Mouse (Mus musculus): ENCODE measurements around the gene Cdc42bpg. TPM values are rescaled to one million over a fixed set of nuclear protein-coding genes. Genes with fewer than 3 reads are reported as not detected.

Cdc42bpg gene
- 0.65 and 0.95 TPM in 2 replicates for polyA plus RNA-seq (2016; fragmentation: Nextera tagmentation; extraction: Ambion mirVana)

DNA sequence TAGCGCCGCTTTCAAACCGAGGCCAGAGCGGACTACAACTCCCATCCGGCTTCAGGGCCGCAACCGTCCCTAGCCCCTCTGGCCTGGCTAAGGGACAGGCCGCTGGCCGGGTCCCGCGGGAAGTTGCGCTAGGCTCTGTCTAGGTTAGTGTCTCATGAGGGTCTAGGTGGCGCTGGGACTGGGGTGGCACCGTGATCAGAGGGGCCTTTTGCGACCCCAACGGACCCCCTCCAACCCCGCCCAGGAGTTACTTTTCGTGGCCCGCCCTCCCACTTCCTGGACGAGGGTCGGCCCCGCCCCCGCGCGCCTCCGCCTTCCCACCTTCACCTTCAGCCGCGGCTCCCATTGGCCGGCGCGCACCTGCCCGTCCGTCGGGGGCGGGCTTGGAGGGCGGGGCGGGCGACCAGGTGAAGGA lies at the start of gene Cdc42bpg:
Gene Cdc42bpg, plus strand, starts transcription at position 320 of the 415 bp plus-strand sequence.
- WGBS, result 1% methylated on average over 29 of the region's 38 CpGs
- peak; percentile 65 for ATAC-seq (ENCODE audit: insufficient number of reproducible peaks, insufficient read depth, low FRiP score, low TSS enrichment)
- peak within 1 kb of the TSS; percentile 63 for H3K27ac ChIP-seq

GRCm38 (mm10) chr19:6260428-6260827 lies 45.8 kb upstream of the Cdc42bpg start:
- H3K36me3 ChIP-seq, result peaks cover 69% of the 10 kb centered on the region
- no peaks in the 10 kb centered on the region for H3K27me3 ChIP-seq
- no peak overlapping the region for H3K27ac ChIP-seq

More for the DNA sequence above, at the start of gene Cdc42bpg:
- H3K27me3 ChIP-seq, result no peaks in the 10 kb centered on the region
- H3K4me2 ChIP-seq (replicated peaks), result peak within 1 kb of the TSS; percentile 78
- H3K4me1 ChIP-seq, result peaks cover 20% of the 10 kb centered on the region
- peaks cover 12% of the 10 kb centered on the region; the same call in 1 of the 2 replicates for H3K36me3 ChIP-seq
- H3K9ac ChIP-seq, result peak within 1 kb of the TSS; percentile 67
- H3K9me3 ChIP-seq, result no peaks in the 10 kb centered on the region
- H3K4me3 ChIP-seq, result peak within 1 kb of the TSS; percentile 75

GRCm38 (mm10) chr19:6260946-6261345 lies 45.3 kb upstream of the Cdc42bpg start:
- no peaks in the 10 kb centered on the region for H3K27me3 ChIP-seq
- no peak for ATAC-seq (ENCODE audit: insufficient number of reproducible peaks, insufficient read depth, low FRiP score, low TSS enrichment)
- H3K36me3 ChIP-seq, result peaks cover 64% of the 10 kb centered on the region
- no peak overlapping the region for H3K4me2 ChIP-seq (replicated peaks)
- WGBS, result 74% methylated on average over 4 of the region's 4 CpGs
- H3K9me3 ChIP-seq, result no peaks in the 10 kb centered on the region; the same call in 1 of the 2 replicates
- H3K9ac ChIP-seq, result no peak overlapping the region
- no peak overlapping the region for H3K27ac ChIP-seq
- no peaks in the 10 kb centered on the region for H3K4me1 ChIP-seq
- no peak overlapping the region for H3K4me3 ChIP-seq

More at GRCm38 (mm10) chr19:6260428-6260827, 45.8 kb upstream of the Cdc42bpg start:
- no peak overlapping the region for H3K4me3 ChIP-seq
- H3K4me1 ChIP-seq, result no peaks in the 10 kb centered on the region
- 58% methylated on average over 2 of the region's 2 CpGs for WGBS
- no peak overlapping the region for H3K9ac ChIP-seq
- H3K4me2 ChIP-seq (replicated peaks), result no peak overlapping the region
- no peaks in the 10 kb centered on the region; the same call in 1 of the 2 replicates for H3K9me3 ChIP-seq
- no peak for ATAC-seq (ENCODE audit: insufficient number of reproducible peaks, insufficient read depth, low FRiP score, low TSS enrichment)

DNA sequence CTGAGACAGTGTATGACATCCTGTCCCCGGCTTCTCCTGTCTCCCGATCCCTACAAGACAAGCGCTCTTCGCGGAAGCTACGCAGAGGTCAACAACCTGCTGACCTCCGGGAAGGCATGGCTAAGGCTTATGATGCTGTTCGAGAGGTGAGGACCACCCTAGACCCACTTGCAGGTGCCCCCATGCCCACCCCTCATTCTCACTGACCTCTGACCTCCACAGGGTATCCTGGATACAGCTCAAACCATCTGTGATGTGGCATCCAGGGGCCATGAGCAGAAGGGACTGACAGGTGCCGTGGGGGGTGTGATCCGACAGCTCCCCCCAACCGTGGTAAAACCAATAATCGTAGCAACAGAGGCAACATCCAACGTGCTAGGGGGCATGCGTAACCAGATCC lies 44.9 kb upstream of the Cdc42bpg start:
- Histone ChIP-seq H3K9ac (no peak overlapping the region), H3K27ac (no peak overlapping the region), H3K4me2 (replicated peaks) (no peak overlapping the region), H3K4me1 (no peaks in the 10 kb centered on the region), H3K9me3 (no peaks in the 10 kb centered on the region; the same call in 1 of the 2 replicates), H3K36me3 (peaks cover 59% of the 10 kb centered on the region), H3K27me3 (no peaks in the 10 kb centered on the region), H3K4me3 (no peak overlapping the region)
- ATAC-seq (ENCODE audit: insufficient number of reproducible peaks, insufficient read depth, low FRiP score, low TSS enrichment), result no peak
- 88% methylated on average over 14 of the region's 14 CpGs for WGBS

DNA sequence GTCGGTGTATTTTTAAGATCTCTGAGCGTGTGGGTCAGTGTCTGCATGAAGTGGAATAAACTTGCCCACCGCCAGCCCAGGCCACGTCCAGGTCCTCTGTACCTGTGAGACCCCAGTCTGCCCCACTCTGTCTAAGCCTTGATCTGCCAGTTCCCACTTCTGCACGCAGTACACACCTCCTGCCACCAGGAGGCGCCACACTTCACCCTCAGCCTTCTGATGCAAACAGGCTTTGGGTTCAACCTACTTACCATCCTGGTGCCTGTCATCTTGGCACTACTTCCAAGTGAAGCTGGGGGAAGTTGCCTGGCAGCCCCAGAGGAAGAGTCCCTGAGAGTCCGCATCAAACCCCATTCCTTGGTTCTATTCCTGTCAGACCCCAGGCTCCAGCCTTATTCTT lies 44.0 kb upstream of the Cdc42bpg start:
- no peaks in the 10 kb centered on the region for H3K4me1 ChIP-seq
- no peak overlapping the region for H3K4me3 ChIP-seq
- WGBS, result 56% methylated on average over 7 of the region's 7 CpGs
- no peak overlapping the region for H3K9ac ChIP-seq
- no peaks in the 10 kb centered on the region for H3K27me3 ChIP-seq
- ATAC-seq (ENCODE audit: insufficient number of reproducible peaks, insufficient read depth, low FRiP score, low TSS enrichment), result no peak
- no peak overlapping the region for H3K27ac ChIP-seq
- H3K36me3 ChIP-seq, result peaks cover 51% of the 10 kb centered on the region
- no peaks in the 10 kb centered on the region; the same call in 1 of the 2 replicates for H3K9me3 ChIP-seq
- H3K4me2 ChIP-seq (replicated peaks), result no peak overlapping the region

DNA sequence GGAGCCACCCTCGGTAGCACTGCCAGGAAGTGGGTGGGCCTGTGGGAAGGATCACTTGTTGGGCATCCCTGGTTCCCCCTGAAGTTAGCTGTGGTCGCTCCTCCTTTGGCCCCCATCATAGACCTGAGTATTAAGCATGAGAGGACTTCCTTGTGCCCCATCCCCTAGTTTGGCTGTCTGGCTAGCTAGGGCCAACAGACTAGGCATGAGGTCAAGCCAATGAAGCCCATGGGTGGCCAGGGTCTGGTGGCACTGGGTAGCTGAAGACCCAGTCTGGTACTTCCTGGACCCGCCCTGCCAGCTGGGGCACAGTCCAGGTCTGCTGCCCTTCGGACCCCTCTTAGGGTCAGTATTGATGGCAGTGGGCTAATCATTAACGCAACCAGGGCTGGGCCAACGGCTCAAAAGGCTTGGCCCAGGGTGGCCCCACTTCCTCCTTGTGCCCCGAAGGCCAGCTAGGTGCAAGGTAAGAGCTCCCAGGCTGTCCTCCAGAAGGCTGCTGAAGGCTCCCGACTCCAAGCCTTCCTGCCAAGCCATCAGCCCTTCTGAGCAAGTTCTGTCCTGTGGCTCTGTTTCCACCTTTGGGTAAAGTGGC lies 43.3 kb upstream of the Cdc42bpg start:
- no peak overlapping the region for H3K27ac ChIP-seq
- no peaks in the 10 kb centered on the region for H3K4me1 ChIP-seq
- H3K4me2 ChIP-seq (replicated peaks), result no peak overlapping the region
- H3K9ac ChIP-seq, result no peak overlapping the region
- H3K4me3 ChIP-seq, result no peak overlapping the region
- no peak for ATAC-seq (ENCODE audit: insufficient number of reproducible peaks, insufficient read depth, low FRiP score, low TSS enrichment)
- WGBS, result 86% methylated on average over 8 of the region's 8 CpGs
- H3K36me3 ChIP-seq, result peaks cover 44% of the 10 kb centered on the region
- no peaks in the 10 kb centered on the region; the same call in 1 of the 2 replicates for H3K9me3 ChIP-seq
- no peaks in the 10 kb centered on the region for H3K27me3 ChIP-seq

GRCm38 (mm10) chr19:6264200-6264599 lies 42.1 kb upstream of the Cdc42bpg start:
- peaks cover 31% of the 10 kb centered on the region for H3K36me3 ChIP-seq
- H3K4me3 ChIP-seq, result no peak overlapping the region
- no peak for ATAC-seq (ENCODE audit: insufficient number of reproducible peaks, insufficient read depth, low FRiP score, low TSS enrichment)
- H3K9me3 ChIP-seq, result no peaks in the 10 kb centered on the region; the same call in 1 of the 2 replicates
- H3K27me3 ChIP-seq, result no peaks in the 10 kb centered on the region
- 74% methylated on average over 9 of the region's 9 CpGs for WGBS
- H3K4me1 ChIP-seq, result no peaks in the 10 kb centered on the region
- no peak overlapping the region for H3K4me2 ChIP-seq (replicated peaks)
- H3K9ac ChIP-seq, result no peak overlapping the region
- no peak overlapping the region for H3K27ac ChIP-seq

DNA sequence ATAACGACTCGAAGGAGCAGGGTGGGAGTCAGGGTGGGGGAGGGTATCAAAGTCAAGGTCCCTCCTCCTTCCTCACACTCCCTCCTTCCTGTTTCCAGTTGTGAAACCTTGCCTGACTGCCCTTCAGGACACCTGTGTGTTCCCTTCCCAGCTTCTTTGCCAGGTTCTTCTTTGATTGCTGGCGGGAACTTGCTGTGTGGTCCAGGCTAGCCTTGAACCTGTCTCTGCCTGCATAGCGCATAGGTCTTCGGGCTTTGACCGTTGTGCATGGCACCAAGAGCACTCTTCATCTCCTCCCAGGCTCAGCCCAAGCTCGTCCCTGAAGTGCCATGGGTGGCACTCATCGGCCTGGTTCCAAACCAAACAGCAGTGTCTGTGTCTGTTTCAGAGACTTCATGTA lies 41.3 kb upstream of the Cdc42bpg start:
- peaks cover 26% of the 10 kb centered on the region for H3K36me3 ChIP-seq

GRCm38 (mm10) chr19:6265727-6266182 lies 40.5 kb upstream of the Cdc42bpg start:
- 62% methylated on average over 6 of the region's 6 CpGs for WGBS
- Histone ChIP-seq H3K27ac (no peak overlapping the region), H3K4me2 (replicated peaks) (no peak overlapping the region), H3K4me3 (no peak overlapping the region), H3K4me1 (no peaks in the 10 kb centered on the region), H3K27me3 (no peaks in the 10 kb centered on the region), H3K9me3 (no peaks in the 10 kb centered on the region; the same call in 1 of the 2 replicates), H3K9ac (no peak overlapping the region), H3K36me3 (peaks cover 18% of the 10 kb centered on the region)
- ATAC-seq (ENCODE audit: insufficient number of reproducible peaks, insufficient read depth, low FRiP score, low TSS enrichment), result no peak

More for the DNA sequence above, 41.3 kb upstream of the Cdc42bpg start:
- Histone ChIP-seq H3K27ac (no peak overlapping the region), H3K9ac (0 out of 2 replicates have a peak overlapping the region, but pooled peaks have one; percentile 21), H3K9me3 (no peaks in the 10 kb centered on the region; the same call in 1 of the 2 replicates), H3K4me3 (no peak overlapping the region), H3K4me2 (replicated peaks) (no peak overlapping the region), H3K27me3 (no peaks in the 10 kb centered on the region), H3K4me1 (no peaks in the 10 kb centered on the region)
- ATAC-seq (ENCODE audit: insufficient number of reproducible peaks, insufficient read depth, low FRiP score, low TSS enrichment), result no peak
- 89% methylated on average over 8 of the region's 8 CpGs for WGBS

GRCm38 (mm10) chr19:6267306-6268169 lies 38.7 kb upstream of the Cdc42bpg start:
- ATAC-seq (ENCODE audit: insufficient number of reproducible peaks, insufficient read depth, low FRiP score, low TSS enrichment), result no peak
- no peak overlapping the region for H3K27ac ChIP-seq
- H3K9ac ChIP-seq, result no peak overlapping the region
- H3K36me3 ChIP-seq, result 0 out of 2 replicates have a peak, but pooled peaks cover 1% of the 10 kb centered on the region
- H3K9me3 ChIP-seq, result no peaks in the 10 kb centered on the region
- no peaks in the 10 kb centered on the region for H3K4me1 ChIP-seq
- 68% methylated on average over 11 of the region's 11 CpGs for WGBS
- no peak overlapping the region for H3K4me3 ChIP-seq
- H3K4me2 ChIP-seq (replicated peaks), result no peak overlapping the region
- peaks cover 4% of the 10 kb centered on the region; the same call in 1 of the 2 replicates for H3K27me3 ChIP-seq

DNA sequence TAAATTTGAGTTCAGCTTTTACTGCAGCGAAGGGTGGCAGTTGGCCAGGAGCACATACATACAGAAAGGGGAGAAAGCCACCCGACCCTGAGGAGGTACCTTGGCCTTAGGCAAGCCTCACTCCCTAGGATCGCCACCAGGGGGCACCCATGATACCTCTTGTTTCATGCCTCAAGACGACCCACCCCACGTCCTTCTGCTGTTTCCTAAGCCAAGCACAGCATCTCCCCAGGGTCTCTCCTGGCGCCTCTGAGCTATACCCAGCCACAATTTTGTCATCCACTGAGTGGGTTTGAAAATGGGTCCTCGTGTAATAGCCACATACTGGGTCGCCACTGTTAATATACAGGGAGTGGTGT lies 38.1 kb upstream of the Cdc42bpg start:
- ATAC-seq (ENCODE audit: insufficient number of reproducible peaks, insufficient read depth, low FRiP score, low TSS enrichment), result no peak
- Histone ChIP-seq H3K4me1 (no peaks in the 10 kb centered on the region), H3K27ac (no peak overlapping the region), H3K9ac (no peak overlapping the region), H3K4me3 (no peak overlapping the region), H3K4me2 (replicated peaks) (no peak overlapping the region), H3K36me3 (no peaks in the 10 kb centered on the region), H3K27me3 (peaks cover 4% of the 10 kb centered on the region; the same call in 1 of the 2 replicates), H3K9me3 (no peaks in the 10 kb centered on the region)
- WGBS, result 15% methylated on average over 8 of the region's 8 CpGs

Data from embryonic facial prominence, embryonic 12.5 days (tissue).